Comparison of ENCODE assay signal across 25 mouse cellular contexts in genomic region chr3:90208662-90209061, GRCm38 (mm10). TPM values are rescaled to one million over a fixed set of nuclear protein-coding genes. Genes with fewer than 3 reads are reported as not detected.
DNase-seq lines count a peak whose midpoint lies in the region; ATAC-seq and TF ChIP-seq lines count a peak whose summit lies in the region.
"Had no signal": no experiment of that assay in that cellular context is flagged by ENCODE, and none has a peak within 500 bp of the region (broad histone marks: within the 10 kb centered on the region; RNA-seq: fewer than 3 reads in every experiment).

No protein-coding gene starts in this region.

- no peaks in the 10 kb centered on the region for H3K27me3 ChIP-seq in heart, embryonic 13.5 days (replicated peaks)
- H3K27me3 ChIP-seq in heart, embryonic 10.5 days (ENCODE audit: insufficient read depth, poor library complexity, severe bottlenecking): no peaks in the 10 kb centered on the region
- H3K27me3 ChIP-seq in Patski: no peaks in the 10 kb centered on the region
- H3K27me3 ChIP-seq: forebrain, embryonic 13.5 days; liver, embryonic 15.5 days had no signal

- no peak for TF ChIP-seq CTCF in Patski (IDR thresholded peaks at IDR 0.05)

- POLR2A ChIA-PET in Patski (lab: Charles Lee): no interaction called here

- in situ Hi-C loops in Patski (cut with MboI; ENCODE audit: low pct_unique_long_range_greater_than_20kb): no loop called here

- H3K9me3 ChIP-seq in heart, embryonic 13.5 days: no peaks in the 10 kb centered on the region
- no peaks in the 10 kb centered on the region for H3K9me3 ChIP-seq in heart, embryonic 10.5 days
- H3K9me3 ChIP-seq: forebrain, embryonic 13.5 days; hindbrain, embryonic 10.5 days; liver, embryonic 15.5 days had no signal

- intact Hi-C loops in gastrocnemius, postnatal 14 days (cut with DNase I; ENCODE audit: low total_unique reads): no loop called here

- DNase-seq in heart, embryonic 10.5 days (ENCODE audit: low spot score): no peak
- DNase-seq in lung, adult 18-20 months: peak; percentile 40 to 59
- no peak for DNase-seq in lung, postnatal 14 days
- no peak for DNase-seq in Patski (ENCODE audit: low read depth, low spot score)
- peak; percentile 78 for DNase-seq in fat pad, adult 2 months (ENCODE audit: extremely low read depth, low read depth, low spot score)
- no peak for DNase-seq in ovary, adult 18-20 months (ENCODE audit: low spot score)
- DNase-seq in gastrocnemius, postnatal 14 days: no peak
- DNase-seq: adrenal gland, postnatal 25 days; B cell, adult 2 months; cerebellum, adult 11 months; cerebellum, postnatal 10 days; spleen, adult 18-20 months; thymus, postnatal 25 days had no signal

- ATAC-seq in heart, embryonic 13.5 days (ENCODE audit: extremely low read depth, insufficient number of reproducible peaks, low FRiP score, low TSS enrichment): no peak
- ATAC-seq in Patski: peak; percentile 3
- ATAC-seq: activated CD4-positive, CD25-positive, alpha-beta regulatory T cell, adult 4 months; forebrain, embryonic 13.5 days; hindbrain, postnatal 0 days; intestine, postnatal 0 days; midbrain, embryonic 16.5 days had no signal

- peaks cover 40% of the 10 kb centered on the region for H3K4me1 ChIP-seq in heart, embryonic 13.5 days
- H3K4me1 ChIP-seq in heart, embryonic 10.5 days: peaks cover 15% of the 10 kb centered on the region; the same call in 1 of the 2 replicates

- no peak overlapping the region for H3K9ac ChIP-seq in heart, embryonic 13.5 days
- H3K9ac ChIP-seq: forebrain, embryonic 13.5 days; liver, embryonic 15.5 days had no signal

- peak overlapping the region; percentile 21 for H3K27ac ChIP-seq in heart, embryonic 13.5 days (replicated peaks)
- no peak overlapping the region for H3K27ac ChIP-seq in heart, embryonic 10.5 days
- H3K27ac ChIP-seq: forebrain, embryonic 13.5 days; hindbrain, embryonic 10.5 days; liver, embryonic 15.5 days had no signal

- CTCF ChIA-PET in Patski (lab: Charles Lee): interaction anchor here (1.0 kb wide), 1 partner anchor 9 kb away, joined by 3 read pairs; no protein-coding TSS in a partner anchor

- WGBS in heart, embryonic 13.5 days: 72% methylated on average over 2 of the region's 2 CpGs
- WGBS in heart, embryonic 10.5 days: 71% methylated on average over 2 of the region's 2 CpGs

- no peak overlapping the region for H3K4me3 ChIP-seq in heart, embryonic 13.5 days
- H3K4me3 ChIP-seq in heart, embryonic 10.5 days: no peak overlapping the region
- H3K4me3 ChIP-seq: forebrain, embryonic 13.5 days; hindbrain, embryonic 10.5 days; liver, embryonic 15.5 days had no signal

- peaks cover 60% of the 10 kb centered on the region for H3K36me3 ChIP-seq in heart, embryonic 13.5 days
- peaks cover 56% of the 10 kb centered on the region for H3K36me3 ChIP-seq in heart, embryonic 10.5 days

- no peak overlapping the region for H3K4me2 ChIP-seq in heart, embryonic 13.5 days
- H3K4me2 ChIP-seq: forebrain, embryonic 13.5 days; heart, embryonic 11.5 days; liver, embryonic 15.5 days had no signal

RNA-seq across cellular contexts. Expression of gene Rps27, which starts 4.8 kb away (rescaled TPM):
- polyA plus RNA-seq in heart, embryonic 13.5 days (2015; fragmentation: Nextera tagmentation; extraction: Ambion mirVana): 878 and 976 TPM in 2 replicates
- polyA plus RNA-seq in heart, embryonic 10.5 days (2016; fragmentation: Nextera tagmentation; extraction: Ambion mirVana): 807 and 845 TPM in 2 replicates
- polyA plus RNA-seq in Patski (2021): 2,084 TPM
- total RNA-seq in gastrocnemius, postnatal 14 days (2021): 100 to 1,000 TPM; 889 to 951 TPM

RNA-seq across cellular contexts. Expression of gene Rab13, which starts 4.8 kb away (rescaled TPM):
- 30.8 and 31.0 TPM in 2 replicates for polyA plus RNA-seq in heart, embryonic 13.5 days (2015; fragmentation: Nextera tagmentation; extraction: Ambion mirVana)
- polyA plus RNA-seq in heart, embryonic 10.5 days (2016; fragmentation: Nextera tagmentation; extraction: Ambion mirVana): 27.9 and 29.2 TPM in 2 replicates
- polyA plus RNA-seq in Patski (2021): 66.8 TPM
- 10 to 100 TPM; 10.8 to 11.8 TPM for total RNA-seq in gastrocnemius, postnatal 14 days (2021)

RNA-seq across cellular contexts. Expression of gene Jtb, which starts 22.7 kb away (rescaled TPM):
- polyA plus RNA-seq in heart, embryonic 13.5 days (2015; fragmentation: Nextera tagmentation; extraction: Ambion mirVana): 72.2 and 78.9 TPM in 2 replicates
- 75.1 and 92.0 TPM in 2 replicates for polyA plus RNA-seq in heart, embryonic 10.5 days (2016; fragmentation: Nextera tagmentation; extraction: Ambion mirVana)
- polyA plus RNA-seq in Patski (2021): 108 TPM
- 10 to 100 TPM; 41.6 to 47.5 TPM for total RNA-seq in gastrocnemius, postnatal 14 days (2021)

RNA-seq across cellular contexts. Expression of gene Creb3l4, which starts 34.6 kb away (rescaled TPM):
- 2.4 and 3.0 TPM in 2 replicates for polyA plus RNA-seq in heart, embryonic 13.5 days (2015; fragmentation: Nextera tagmentation; extraction: Ambion mirVana)
- 2.1 and 2.2 TPM in 2 replicates for polyA plus RNA-seq in heart, embryonic 10.5 days (2016; fragmentation: Nextera tagmentation; extraction: Ambion mirVana)
- 1.1 TPM for polyA plus RNA-seq in Patski (2021)
- under 1 TPM; 0.27 to 0.39 TPM for total RNA-seq in gastrocnemius, postnatal 14 days (2021)
- total RNA-seq: gastrocnemius, adult 8-10 months; layer of hippocampus, postnatal 14 days; neutrophil, adult 5-6 weeks had no signal
- polyA plus RNA-seq: activated CD4-positive, CD25-positive, alpha-beta regulatory T cell, adult 4 months had no signal

RNA-seq across cellular contexts. Expression of gene Slc39a1, which starts 39.3 kb away (rescaled TPM):
- 79.0 and 88.2 TPM in 2 replicates for polyA plus RNA-seq in heart, embryonic 13.5 days (2015; fragmentation: Nextera tagmentation; extraction: Ambion mirVana)
- polyA plus RNA-seq in heart, embryonic 10.5 days (2016; fragmentation: Nextera tagmentation; extraction: Ambion mirVana): 51.3 and 79.6 TPM in 2 replicates
- polyA plus RNA-seq in Patski (2021): 243 TPM
- 10 to 100 TPM; 57.8 to 62.7 TPM for total RNA-seq in gastrocnemius, postnatal 14 days (2021)

Comparison
In these comparisons a context has a peak if more than half of its experiments do, and no peak if none do; other contexts are left out.
1. DNase-seq: peak in lung, adult 18-20 months (2 of 2) and fat pad, adult 2 months (single experiment); none in heart, embryonic 10.5 days (single experiment), lung, postnatal 14 days (single experiment), Patski (single experiment), ovary, adult 18-20 months (single experiment) and gastrocnemius, postnatal 14 days (single experiment).